Mouse (Mus musculus): ENCODE measurements at regions not wholly inside any gene's neighbourhood (a gene's known extent, or its start where the extent isn't known, plus 50 kb on each side); places are given as distances from the start of the nearest gene placed in this dataset.
"Not testable (repeated sequence)": the region's sequence is repeated elsewhere in the genome, so short reads cannot be mapped to it uniquely, and the experiment has no call there.

DNA sequence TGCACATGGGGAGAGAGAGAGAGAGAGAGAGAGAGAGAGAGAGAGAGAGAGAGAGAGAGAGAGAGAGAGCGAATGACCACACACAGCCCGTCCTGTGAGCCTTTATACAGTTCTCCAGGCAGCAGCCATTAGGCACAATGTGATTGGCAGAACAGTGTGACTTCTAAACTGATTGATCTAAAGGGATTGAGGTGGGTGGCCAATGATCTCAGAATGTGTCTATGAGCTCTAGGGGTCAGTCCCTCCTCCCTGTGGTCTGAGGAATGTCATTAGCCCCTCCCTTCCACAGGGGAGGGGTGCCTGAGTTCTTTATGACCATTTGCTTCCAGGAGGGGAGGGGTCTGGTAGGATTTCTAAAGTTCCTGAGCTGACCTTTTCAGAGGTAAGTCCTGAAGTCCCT lies 62.1 kb downstream of the Duxbl3 start:
- not testable (repeated sequence) for H3K9me3 ChIP-seq; H3K9ac ChIP-seq (replicated peaks); H3K4me3 ChIP-seq (replicated peaks); H3K4me2 ChIP-seq; H3K27me3 ChIP-seq; ATAC-seq (ENCODE audit: insufficient number of reproducible peaks, insufficient read depth, low FRiP score, low TSS enrichment, low read depth); H3K27ac ChIP-seq; H3K36me3 ChIP-seq; H3K4me1 ChIP-seq (replicated peaks)
- WGBS, result 41% methylated on average over 2 of the region's 2 CpGs

DNA sequence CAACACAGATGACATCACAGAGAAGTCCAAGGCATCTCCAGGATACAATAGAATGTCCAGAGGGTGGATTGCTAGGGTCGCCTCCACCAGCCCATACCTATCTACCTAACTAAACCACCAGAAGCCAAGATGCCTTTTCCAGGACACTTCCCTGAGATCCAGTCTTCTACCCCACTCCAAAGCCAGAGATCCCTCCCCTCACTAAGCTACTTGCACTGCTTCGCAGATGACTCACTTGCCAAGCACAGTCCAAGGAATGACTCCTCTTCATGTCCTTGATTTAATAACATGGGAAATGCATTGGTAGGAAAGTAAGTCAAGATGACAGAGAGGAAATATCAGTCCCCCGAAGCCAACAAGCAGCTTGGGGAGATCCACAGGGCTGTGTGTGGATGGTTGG lies 63.0 kb downstream of the Duxbl3 start:
- H3K4me3 ChIP-seq (replicated peaks), result no peak overlapping the region
- WGBS, result 92% methylated on average over 3 of the region's 3 CpGs
- H3K27me3 ChIP-seq, result no peaks in the 10 kb centered on the region

DNA sequence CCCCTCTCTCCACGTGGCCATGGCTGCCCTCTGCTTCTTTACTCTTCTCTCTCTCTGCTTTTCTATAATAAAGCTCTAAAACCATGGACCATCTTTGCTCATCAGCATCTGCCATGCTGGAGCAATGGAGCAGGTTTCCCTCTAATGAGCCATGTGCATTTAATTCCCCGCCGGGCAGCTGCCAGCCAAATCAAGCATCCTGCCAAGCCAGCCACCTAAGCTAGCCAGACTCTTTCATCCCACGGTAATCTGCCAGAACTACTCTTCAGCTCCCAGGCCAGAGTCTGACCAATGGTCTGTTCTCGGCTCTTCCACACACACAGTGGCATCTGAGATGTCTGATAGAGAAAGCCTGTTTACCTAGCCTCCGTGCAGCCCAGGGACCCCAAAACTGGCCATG lies 70.8 kb downstream of the Duxbl3 start:
- no peaks in the 10 kb centered on the region for H3K4me1 ChIP-seq (replicated peaks)
- H3K9me3 ChIP-seq, result no peaks in the 10 kb centered on the region
- no peak for ATAC-seq (ENCODE audit: insufficient number of reproducible peaks, insufficient read depth, low FRiP score, low TSS enrichment, low read depth)
- H3K4me2 ChIP-seq, result no peak overlapping the region
- H3K9ac ChIP-seq (replicated peaks), result no peak overlapping the region
- H3K27me3 ChIP-seq, result no peaks in the 10 kb centered on the region
- no peaks in the 10 kb centered on the region for H3K36me3 ChIP-seq
- no peak overlapping the region for H3K4me3 ChIP-seq (replicated peaks)
- no peak overlapping the region for H3K27ac ChIP-seq
- 75% methylated on average over 6 of the region's 6 CpGs for WGBS

More for the DNA sequence above, 63.0 kb downstream of the Duxbl3 start:
- H3K9ac ChIP-seq (replicated peaks), result no peak overlapping the region
- no peaks in the 10 kb centered on the region for H3K9me3 ChIP-seq
- no peak for ATAC-seq (ENCODE audit: insufficient number of reproducible peaks, insufficient read depth, low FRiP score, low TSS enrichment, low read depth)
- H3K36me3 ChIP-seq, result no peaks in the 10 kb centered on the region
- no peak overlapping the region for H3K27ac ChIP-seq
- no peaks in the 10 kb centered on the region for H3K4me1 ChIP-seq (replicated peaks)
- no peak overlapping the region for H3K4me2 ChIP-seq

DNA sequence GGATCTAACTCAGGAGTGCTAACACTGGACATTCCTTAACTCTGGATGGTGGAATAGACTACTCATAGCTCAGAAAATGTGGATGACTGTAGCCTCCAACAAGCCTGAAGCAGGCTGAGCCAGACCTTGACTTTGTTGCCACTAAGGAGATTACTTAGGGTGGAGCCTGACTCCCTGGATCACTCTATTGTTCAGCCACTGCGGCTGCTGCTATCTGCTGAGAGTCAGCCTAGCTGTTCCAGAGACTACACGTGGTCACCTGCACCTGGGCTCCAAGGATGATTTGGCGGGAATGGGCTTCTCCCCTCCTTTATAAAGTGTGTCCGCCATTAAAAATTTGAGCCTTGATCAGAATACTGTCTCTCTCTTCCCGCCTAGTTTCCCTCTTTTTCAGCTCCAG lies 83.3 kb downstream of the Duxbl3 start:
- WGBS, result 89% methylated on average over 5 of the region's 5 CpGs
- no peaks in the 10 kb centered on the region for H3K27me3 ChIP-seq

DNA sequence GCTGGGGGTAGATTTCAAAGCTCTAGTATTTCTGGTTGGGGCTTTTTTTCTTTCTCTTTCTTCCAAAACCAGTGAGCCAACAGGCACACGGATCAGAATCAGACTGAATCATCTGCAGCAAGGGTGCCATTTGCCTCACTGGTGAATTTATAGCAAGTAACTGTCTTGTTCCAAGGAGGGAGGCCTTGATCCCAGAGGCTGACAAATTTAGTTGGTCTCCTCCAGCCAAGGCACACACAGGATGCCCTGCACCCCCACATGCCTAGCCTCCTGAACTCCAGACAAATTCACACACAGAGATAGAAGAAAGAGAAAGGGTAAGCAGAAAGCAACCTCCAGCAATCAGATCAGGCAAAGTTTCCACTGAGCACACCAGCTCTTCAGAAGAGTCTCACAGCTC lies 87.5 kb downstream of the Duxbl3 start:
- Histone ChIP-seq H3K4me3 (replicated peaks) (no peak overlapping the region), H3K36me3 (no peaks in the 10 kb centered on the region), H3K9ac (replicated peaks) (no peak overlapping the region), H3K4me2 (no peak overlapping the region), H3K9me3 (no peaks in the 10 kb centered on the region), H3K4me1 (replicated peaks) (no peaks in the 10 kb centered on the region), H3K27ac (no peak overlapping the region), H3K27me3 (no peaks in the 10 kb centered on the region)
- 67% methylated on average over 1 of the region's 1 CpGs for WGBS
- no peak for ATAC-seq (ENCODE audit: insufficient number of reproducible peaks, insufficient read depth, low FRiP score, low TSS enrichment, low read depth)

More for the DNA sequence above, 83.3 kb downstream of the Duxbl3 start:
- Histone ChIP-seq H3K4me3 (replicated peaks) (no peak overlapping the region), H3K36me3 (no peaks in the 10 kb centered on the region), H3K9me3 (no peaks in the 10 kb centered on the region), H3K9ac (replicated peaks) (no peak overlapping the region), H3K4me1 (replicated peaks) (no peaks in the 10 kb centered on the region), H3K27ac (no peak overlapping the region), H3K4me2 (no peak overlapping the region)
- ATAC-seq (ENCODE audit: insufficient number of reproducible peaks, insufficient read depth, low FRiP score, low TSS enrichment, low read depth), result no peak

DNA sequence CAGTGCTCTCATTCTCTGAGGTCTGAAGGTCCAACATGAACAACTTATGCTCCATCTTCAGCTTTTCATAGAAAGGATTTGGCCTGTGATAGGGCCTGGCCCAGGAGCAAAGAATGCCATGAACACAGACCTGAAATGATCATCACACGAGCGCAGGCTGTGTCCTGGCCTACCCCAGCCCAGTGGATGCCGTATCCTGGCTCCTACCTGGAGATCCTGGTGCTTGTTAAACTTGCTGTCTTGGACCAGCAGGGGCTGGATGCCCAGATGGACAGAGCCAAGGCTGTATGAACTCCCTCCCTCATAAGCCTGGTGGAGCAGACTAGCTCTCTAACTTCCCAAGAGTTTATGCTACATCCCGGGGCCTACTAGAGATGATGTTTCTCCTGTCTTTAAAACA lies 89.5 kb downstream of the Duxbl3 start:
- no peak overlapping the region for H3K27ac ChIP-seq
- ATAC-seq (ENCODE audit: insufficient number of reproducible peaks, insufficient read depth, low FRiP score, low TSS enrichment, low read depth), result no peak
- H3K9ac ChIP-seq (replicated peaks), result no peak overlapping the region
- no peaks in the 10 kb centered on the region for H3K9me3 ChIP-seq
- no peak overlapping the region for H3K4me2 ChIP-seq
- H3K4me1 ChIP-seq (replicated peaks), result no peaks in the 10 kb centered on the region
- 91% methylated on average over 4 of the region's 4 CpGs for WGBS
- no peaks in the 10 kb centered on the region for H3K36me3 ChIP-seq
- H3K4me3 ChIP-seq (replicated peaks), result no peak overlapping the region
- H3K27me3 ChIP-seq, result no peaks in the 10 kb centered on the region

DNA sequence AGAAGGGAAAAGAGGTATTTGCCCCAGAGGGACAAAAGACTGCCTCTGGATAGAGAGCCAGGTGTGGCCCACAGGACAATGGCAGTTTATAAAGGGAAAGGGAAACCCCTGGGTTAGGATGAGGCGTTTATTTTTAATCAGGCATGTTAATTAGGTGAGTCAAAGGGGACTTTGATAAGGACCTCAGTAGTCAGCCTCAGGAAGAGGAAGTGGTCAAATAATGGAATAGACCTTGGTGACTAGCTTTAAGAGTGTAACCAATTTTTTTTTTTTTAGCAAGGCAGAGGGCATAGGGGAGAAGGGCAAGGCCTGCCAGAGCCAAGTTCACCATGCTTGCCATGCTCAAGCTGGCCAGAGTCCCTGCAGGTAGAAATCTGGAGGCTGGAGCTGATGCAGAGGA lies 95.2 kb downstream of the Duxbl3 start:
- H3K4me1 ChIP-seq (replicated peaks), result peaks cover 10% of the 10 kb centered on the region; the same call in 1 of the 2 replicates
- H3K36me3 ChIP-seq, result no peaks in the 10 kb centered on the region
- no peak for ATAC-seq (ENCODE audit: insufficient number of reproducible peaks, insufficient read depth, low FRiP score, low TSS enrichment, low read depth)
- no peak overlapping the region for H3K9ac ChIP-seq (replicated peaks)
- no peak overlapping the region for H3K4me3 ChIP-seq (replicated peaks)
- no peaks in the 10 kb centered on the region for H3K9me3 ChIP-seq
- H3K27ac ChIP-seq, result no peak overlapping the region
- WGBS, result 72% methylated on average over 1 of the region's 1 CpGs
- no peaks in the 10 kb centered on the region for H3K27me3 ChIP-seq
- no peak overlapping the region for H3K4me2 ChIP-seq

DNA sequence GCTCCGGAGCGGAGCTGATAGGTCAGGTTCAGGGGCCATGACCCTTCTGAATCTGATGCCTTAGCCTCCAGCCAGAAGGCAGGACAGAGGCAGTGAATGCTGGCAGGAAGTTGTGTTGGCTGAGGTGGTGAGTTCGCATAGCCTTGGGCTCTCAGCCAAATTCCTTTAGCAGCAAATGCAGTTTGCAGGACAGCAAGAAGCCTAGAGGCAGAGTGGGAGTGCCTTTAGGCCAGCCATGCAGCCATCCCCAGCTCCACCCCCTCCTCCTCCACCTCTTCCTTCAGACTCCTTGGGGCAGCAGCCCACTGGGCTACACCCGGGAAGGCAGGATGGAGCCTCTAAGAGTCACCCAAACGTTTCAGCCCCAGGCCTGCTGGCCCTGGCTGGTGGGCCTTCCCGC lies 99.5 kb downstream of the Duxbl3 start:
- Histone ChIP-seq H3K27me3 (no peaks in the 10 kb centered on the region), H3K9ac (replicated peaks) (0 out of 2 replicates have a peak overlapping the region, but pooled peaks have one; percentile 40), H3K36me3 (no peaks in the 10 kb centered on the region), H3K4me1 (replicated peaks) (peaks cover 10% of the 10 kb centered on the region; the same call in 1 of the 2 replicates), H3K9me3 (no peaks in the 10 kb centered on the region), H3K4me3 (replicated peaks) (no peak overlapping the region), H3K27ac (0 out of 2 replicates have a peak overlapping the region, but pooled peaks have one; percentile 45), H3K4me2 (no peak overlapping the region)
- ATAC-seq (ENCODE audit: insufficient number of reproducible peaks, insufficient read depth, low FRiP score, low TSS enrichment, low read depth), result peak; percentile 31; the same call in 1 of the 2 replicates
- 43% methylated on average over 6 of the region's 6 CpGs for WGBS

DNA sequence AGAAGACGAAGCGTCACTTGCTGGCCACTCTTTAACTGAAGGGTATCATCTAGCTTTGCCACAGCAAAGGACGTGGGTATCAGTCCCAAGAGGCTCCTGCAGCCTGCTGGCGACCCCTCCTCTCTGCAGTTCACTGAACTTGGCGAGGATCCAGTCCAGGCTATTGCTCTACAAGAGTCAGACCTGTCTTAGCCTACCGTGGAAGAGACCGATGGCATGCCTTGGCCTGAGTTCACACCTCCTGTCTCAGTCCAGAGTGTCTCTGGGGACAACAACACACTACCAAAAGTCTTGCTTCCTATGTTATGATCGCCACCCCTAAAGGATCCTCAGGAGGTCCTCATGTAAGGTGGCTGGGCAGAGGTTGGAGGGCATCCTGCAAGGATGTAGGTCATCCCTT lies 100.2 kb downstream of the Duxbl3 start:
- no peaks in the 10 kb centered on the region for H3K27me3 ChIP-seq
- ATAC-seq (ENCODE audit: insufficient number of reproducible peaks, insufficient read depth, low FRiP score, low TSS enrichment, low read depth), result no peak
- H3K9ac ChIP-seq (replicated peaks), result no peak overlapping the region
- peaks cover 10% of the 10 kb centered on the region; the same call in 1 of the 2 replicates for H3K4me1 ChIP-seq (replicated peaks)
- H3K9me3 ChIP-seq, result no peaks in the 10 kb centered on the region
- H3K4me3 ChIP-seq (replicated peaks), result no peak overlapping the region
- no peaks in the 10 kb centered on the region for H3K36me3 ChIP-seq
- H3K27ac ChIP-seq, result no peak overlapping the region
- H3K4me2 ChIP-seq, result no peak overlapping the region
- WGBS, result 86% methylated on average over 8 of the region's 8 CpGs

DNA sequence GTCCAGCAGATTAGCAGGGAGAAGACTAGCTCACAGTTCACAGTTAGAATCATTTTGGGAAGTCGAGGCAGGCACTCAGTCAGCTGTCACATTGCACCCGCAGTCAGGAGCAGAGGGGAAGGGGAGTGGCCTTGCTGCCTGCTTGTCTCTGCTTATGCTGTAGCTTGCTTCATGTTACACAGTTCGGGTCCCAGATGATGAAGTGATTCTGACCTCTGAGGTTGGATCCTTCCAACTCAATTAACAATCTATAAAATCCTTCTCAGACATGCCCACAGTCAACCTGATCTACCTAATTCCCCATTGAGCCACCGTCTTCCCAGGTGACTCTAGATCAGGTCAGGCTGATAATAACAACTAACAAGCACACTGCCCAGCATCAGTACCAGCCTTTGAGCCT lies 102.3 kb downstream of the Duxbl3 start:
- H3K27ac ChIP-seq, result no peak overlapping the region
- H3K9me3 ChIP-seq, result no peaks in the 10 kb centered on the region
- H3K4me2 ChIP-seq, result no peak overlapping the region
- WGBS, result 70% methylated on average over 4 of the region's 4 CpGs
- no peaks in the 10 kb centered on the region for H3K36me3 ChIP-seq
- ATAC-seq (ENCODE audit: insufficient number of reproducible peaks, insufficient read depth, low FRiP score, low TSS enrichment, low read depth), result no peak
- no peak overlapping the region for H3K9ac ChIP-seq (replicated peaks)
- no peak overlapping the region for H3K4me3 ChIP-seq (replicated peaks)
- no peaks in the 10 kb centered on the region for H3K27me3 ChIP-seq
- H3K4me1 ChIP-seq (replicated peaks), result peaks cover 10% of the 10 kb centered on the region; the same call in 1 of the 2 replicates

DNA sequence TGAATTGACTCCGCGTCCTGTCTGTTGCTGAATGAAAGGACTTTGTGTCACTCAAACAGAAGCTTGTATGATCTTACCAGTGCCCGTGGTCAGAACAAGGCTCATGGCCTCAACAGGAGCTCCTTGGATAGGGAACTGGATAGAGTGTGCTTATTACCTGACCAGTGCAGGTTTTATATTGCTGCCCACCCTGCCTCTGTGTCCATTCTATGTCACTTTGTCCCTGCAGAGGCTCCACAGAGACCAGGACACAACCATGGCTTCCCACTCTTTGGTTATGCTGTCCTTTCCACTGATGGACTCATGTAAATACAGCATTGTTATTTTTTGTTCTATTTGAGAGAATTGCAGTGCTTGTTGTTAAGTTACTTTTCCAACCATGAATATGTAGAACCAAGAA lies 103.4 kb downstream of the Duxbl3 start:
- Histone ChIP-seq H3K27ac (no peak overlapping the region), H3K4me1 (replicated peaks) (peaks cover 10% of the 10 kb centered on the region; the same call in 1 of the 2 replicates), H3K4me3 (replicated peaks) (no peak overlapping the region), H3K36me3 (no peaks in the 10 kb centered on the region), H3K9me3 (no peaks in the 10 kb centered on the region), H3K4me2 (no peak overlapping the region), H3K27me3 (no peaks in the 10 kb centered on the region), H3K9ac (replicated peaks) (no peak overlapping the region)
- no peak for ATAC-seq (ENCODE audit: insufficient number of reproducible peaks, insufficient read depth, low FRiP score, low TSS enrichment, low read depth)
- over 99% methylated on average over 3 of the region's 3 CpGs for WGBS

Measured in limb, embryonic 12.5 days (tissue).